Comparison of ENCODE assay signal across 8 mouse cellular contexts in the genomic region with DNA sequence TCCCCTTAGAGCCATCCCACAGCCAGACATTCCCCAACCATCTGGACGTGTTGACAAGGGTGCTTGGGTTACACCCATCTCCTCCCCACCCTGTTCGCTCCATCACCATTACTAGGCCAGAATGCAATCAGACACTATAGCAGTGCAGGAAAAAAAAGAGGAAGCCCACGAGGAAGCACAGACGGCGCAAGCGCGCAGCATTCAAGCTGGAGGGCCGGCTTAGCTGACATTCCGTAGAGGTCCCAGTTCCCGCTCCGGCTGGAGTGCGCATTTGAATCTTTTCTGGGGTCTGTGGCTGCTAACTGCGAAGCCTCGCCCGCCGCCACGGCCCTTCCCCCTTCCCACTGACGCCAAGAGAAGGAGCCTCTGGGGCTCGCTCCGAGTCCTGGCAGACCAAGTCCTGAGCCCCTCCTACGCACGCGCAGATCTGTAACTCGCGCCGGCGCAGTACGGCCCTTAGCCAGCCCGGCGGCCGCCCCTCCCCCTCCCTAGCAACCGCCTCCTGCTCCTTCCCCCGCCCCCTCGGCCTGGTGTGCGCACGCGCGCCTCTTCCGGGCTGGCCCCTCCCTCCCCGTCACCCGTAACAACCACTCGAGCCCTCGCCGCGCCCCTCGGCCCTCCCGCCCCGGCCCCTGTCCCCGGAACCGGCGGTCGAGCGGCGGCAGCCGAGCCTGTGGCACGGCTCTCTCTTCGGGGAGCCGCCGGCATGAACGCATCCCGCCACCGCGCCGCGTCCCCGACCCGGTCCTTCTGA. TPM values are rescaled to one million over a fixed set of nuclear protein-coding genes. Genes with fewer than 3 reads are reported as not detected.
DNase-seq lines count a peak whose midpoint lies in the region; ATAC-seq and TF ChIP-seq lines count a peak whose summit lies in the region.

TSS of gene Sec14l1 (plus strand) at position 577 of the 754 bp plus-strand sequence.

- no peak for TF ChIP-seq CTCF in cortical plate, adult 2 months (IDR thresholded peaks at IDR 0.05; ENCODE audit: extremely low read depth, insufficient read depth, low read length)

- H3K4me1 ChIP-seq in cortical plate, adult 2 months (ENCODE audit: control insufficient read depth, insufficient read depth, low read length): peaks cover 7% of the 10 kb centered on the region

- H3K27ac ChIP-seq in cortical plate, adult 2 months (ENCODE audit: insufficient read depth, low read length): peak within 1 kb of the TSS; percentile 99

- H3K4me3 ChIP-seq in cortical plate, adult 2 months (ENCODE audit: insufficient read depth, low read length): peak within 1 kb of the TSS; percentile 88

- ATAC-seq in activated CD4-positive, CD25-positive, alpha-beta regulatory T cell, adult 4 months: peak; percentile 72
- ATAC-seq in megakaryocyte progenitor cell, adult 5-6 weeks (replicated peaks; ENCODE audit: poor library complexity): peak; percentile 76

- TF ChIP-seq POLR2A in cortical plate, adult 2 months (IDR thresholded peaks at IDR 0.05; ENCODE audit: extremely low read depth, insufficient read depth, low read length): peak; percentile 71

- DNase-seq in gastrocnemius, postnatal 10 days: peak; percentile 100
- peak; percentile 99 for DNase-seq in induced T-regulatory cell, adult 2 months (ENCODE audit: low read depth)
- DNase-seq in left cerebral cortex, adult 9 months (ENCODE audit: low spot score in 2 of 2): peak; percentile 96 to 99
- peak; percentile 100 for DNase-seq in right cerebral cortex, postnatal 14 days
- DNase-seq in urinary bladder, postnatal 36 days (ENCODE audit: low spot score in 2 of 2): peak; percentile 99

RNA-seq across cellular contexts. Expression of gene Sec14l1, which starts in this region (rescaled TPM):
- polyA plus RNA-seq in activated CD4-positive, CD25-positive, alpha-beta regulatory T cell, adult 4 months (2017; shearing (Covaris generic)): 10 to 100 TPM; 13.9 to 22.7 TPM
- 190 and 191 TPM in 2 replicates for polyA plus RNA-seq in cortical plate, adult 2 months (2012; rRNA removed)
- 10 to 100 TPM; 91.6 to 93.4 TPM for total RNA-seq in gastrocnemius, postnatal 10 days (2021)
- total RNA-seq in megakaryocyte progenitor cell, adult 5-6 weeks (2015): 9.8 and 11.7 TPM in 2 replicates
- total RNA-seq in megakaryocyte progenitor cell, adult 5-6 weeks (2017): 11.4 and 12.9 TPM in 2 replicates

Comparison
In these comparisons a context has a peak if more than half of its experiments do, and no peak if none do; other contexts are left out.
1. Peak in every context shown above with its lines: DNase-seq, ATAC-seq, H3K4me3 ChIP-seq and H3K27ac ChIP-seq.
2. RNA of gene Sec14l1 (total RNA-seq): 91.6 to 93.4 TPM in gastrocnemius, postnatal 10 days; 9.8 to 12.9 TPM in megakaryocyte progenitor cell, adult 5-6 weeks; every median in the first group is over 4 times any median in the second.